Mouse (Mus musculus) liver, embryonic 13.5 days (tissue): ENCODE measurements around the gene Gm1123. TPM values are rescaled to one million over a fixed set of nuclear protein-coding genes. Genes with fewer than 3 reads are reported as not detected.

Experiments
- ATAC-seq: fragments of 200-750 bp; cut with Nextera tagmentation; 2 replicates; pipeline ENCODE4 v1.8.0; 2017; ENCODE audit warnings: low read depth, mild to moderate bottlenecking, moderate number of reproducible peaks, moderate library complexity
- DNase-seq: peaks from one replicate; pipeline ENCODE4 v3.0.0; 2022
- H3K27ac ChIP-seq: fragments of 300-500 bp; sonication (generic); 2 replicates; pipeline ENCODE4 v1.5.1; 2015; ENCODE audit warnings: moderate library complexity, mild to moderate bottlenecking, inconsistent platforms
- H3K27me3 ChIP-seq: fragments of 300-500 bp; sonication (generic); 2 replicates; pipeline ENCODE4 v1.6.1; 2015; ENCODE audit warnings: mild to moderate bottlenecking, inconsistent platforms
- H3K36me3 ChIP-seq: fragments of 300-500 bp; sonication (generic); 2 replicates; pipeline ENCODE4 v1.6.1; 2015; ENCODE audit warnings: mild to moderate bottlenecking, inconsistent platforms
- H3K4me1 ChIP-seq: fragments of 300-500 bp; sonication (generic); replicated peaks from 2 replicates; pipeline ENCODE4 v1.6.1; 2015; ENCODE audit warnings: inconsistent platforms
- H3K4me2 ChIP-seq: fragments of 300-500 bp; sonication (generic); 2 replicates; pipeline ENCODE4 v1.6.1; 2015; ENCODE audit warnings: inconsistent platforms, mild to moderate bottlenecking, moderate library complexity
- H3K4me3 ChIP-seq: fragments of 300-500 bp; sonication (generic); replicated peaks from 2 replicates; pipeline ENCODE4 v1.5.1; 2015; ENCODE audit warnings: mild to moderate bottlenecking, inconsistent platforms
- H3K9ac ChIP-seq: fragments of 300-500 bp; sonication (generic); 2 replicates; pipeline ENCODE4 v1.6.1; 2015; ENCODE audit warnings: mild to moderate bottlenecking, inconsistent platforms
- H3K9me3 ChIP-seq: fragments of 300-500 bp; sonication (generic); replicated peaks from 2 replicates; pipeline ENCODE4 v1.6.1; 2016; ENCODE audit warnings: inconsistent platforms
- WGBS: fragments of 180-500 bp; shearing (Covaris S2); methylation state at CpG from one replicate; pipeline ENCODE4 v1.1.7; 2015; ENCODE audit not compliant: insufficient replicate concordance; 5-methylcytosine and 5-hydroxymethylcytosine counted together
- polyA plus RNA-seq: library from polyadenylated mRNA; unstranded; fragments of >200 nt; fragmentation: Nextera tagmentation; extraction: Ambion mirVana; gene quantifications from 2 replicates; pipeline ENCODE4 v1.2.1, GENCODE M21; 2015

Gm1123 gene
- polyA plus RNA-seq: not detected in 2 replicates

DNA sequence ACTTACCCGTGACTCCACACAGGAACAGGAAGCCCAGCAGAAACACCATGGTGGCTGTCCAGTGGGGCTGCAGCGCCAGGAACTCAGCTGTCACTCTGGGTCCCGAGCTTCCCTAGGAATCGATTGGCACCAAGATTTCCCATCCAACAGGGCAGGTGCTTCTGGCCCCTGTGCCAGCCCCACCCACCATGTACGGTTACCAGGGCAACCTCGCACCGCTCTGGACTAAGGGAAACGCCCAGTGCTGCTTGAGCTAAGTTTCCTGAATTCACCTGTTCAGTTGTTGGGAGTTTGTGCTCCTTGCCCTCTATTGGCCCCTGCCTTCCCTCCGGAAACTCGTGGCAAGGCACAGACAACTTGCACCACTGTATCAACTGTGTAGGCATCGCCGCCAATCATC is at the start of gene Gm1123:
TSS of gene Gm1123 (minus strand) at position 141 of the 400 bp plus-strand sequence.
- no peak within 1 kb of the TSS for H3K27ac ChIP-seq
- no peak within 1 kb of the TSS for H3K4me3 ChIP-seq
- no peak for DNase-seq
- 82% methylated on average over 12 of the region's 12 CpGs for WGBS
- H3K4me2 ChIP-seq: no peak within 1 kb of the TSS
- peaks cover 7% of the 10 kb centered on the region; the same call in 1 of the 2 replicates for H3K4me1 ChIP-seq
- H3K9me3 ChIP-seq: no peaks in the 10 kb centered on the region
- peaks cover 42% of the 10 kb centered on the region for H3K36me3 ChIP-seq
- no peaks in the 10 kb centered on the region for H3K27me3 ChIP-seq
- ATAC-seq: peak; percentile 29; the same call in 1 of the 2 replicates
- no peak within 1 kb of the TSS for H3K9ac ChIP-seq

DNA sequence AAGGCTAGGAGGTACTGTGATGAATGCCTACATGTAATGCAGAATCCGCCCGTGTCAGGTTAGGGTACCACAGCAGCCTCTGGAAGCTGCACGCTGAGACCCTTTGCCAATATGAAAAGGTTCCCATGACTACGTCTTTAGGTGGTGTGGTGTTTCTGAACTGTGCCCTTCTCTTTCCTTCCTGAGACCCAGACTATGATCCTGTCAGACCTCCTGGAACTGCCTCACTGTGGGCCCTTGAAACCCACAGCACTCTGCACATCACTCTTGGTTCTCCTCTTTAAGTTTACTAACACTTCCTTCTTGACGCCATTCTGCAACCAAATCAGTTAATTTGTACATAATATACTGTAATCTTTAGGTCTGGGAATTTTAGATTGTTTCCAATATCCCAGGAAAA is 46.2 kb upstream of the Gm1123 start:
- Histone ChIP-seq H3K4me1 (no peaks in the 10 kb centered on the region), H3K27me3 (no peaks in the 10 kb centered on the region), H3K27ac (no peak overlapping the region), H3K4me2 (no peak overlapping the region), H3K9ac (no peak overlapping the region), H3K4me3 (no peak overlapping the region), H3K9me3 (no peaks in the 10 kb centered on the region), H3K36me3 (peaks cover 32% of the 10 kb centered on the region)
- DNase-seq (no peak), ATAC-seq (no peak)
- 79% methylated on average over 5 of the region's 5 CpGs for WGBS

DNA sequence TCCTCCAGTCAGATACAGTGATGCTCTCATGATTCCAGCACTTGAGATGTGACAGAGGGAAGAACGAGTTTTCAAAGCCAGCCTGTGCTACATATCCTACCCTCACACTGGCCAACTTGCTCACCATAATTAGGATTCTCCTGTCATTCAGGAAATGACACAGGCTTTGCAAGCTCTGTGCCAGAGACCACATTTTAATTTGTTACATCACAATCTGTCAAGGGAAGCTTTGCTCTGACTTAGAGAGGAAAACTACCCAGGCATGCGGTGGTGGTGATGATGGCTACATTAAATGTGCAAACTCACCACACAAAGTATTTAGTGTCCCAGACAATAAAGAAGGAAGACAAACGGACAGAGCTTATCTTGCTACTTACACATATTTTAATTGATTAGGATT is 45.8 kb upstream of the Gm1123 start:
- no peak overlapping the region for H3K4me3 ChIP-seq
- ATAC-seq (no peak), DNase-seq (no peak)
- H3K9me3 ChIP-seq: no peaks in the 10 kb centered on the region
- H3K4me1 ChIP-seq: no peaks in the 10 kb centered on the region
- no peak overlapping the region for H3K27ac ChIP-seq
- WGBS: 58% methylated on average over 3 of the region's 3 CpGs
- H3K36me3 ChIP-seq: peaks cover 32% of the 10 kb centered on the region
- no peak overlapping the region for H3K4me2 ChIP-seq
- no peaks in the 10 kb centered on the region for H3K27me3 ChIP-seq
- no peak overlapping the region for H3K9ac ChIP-seq

DNA sequence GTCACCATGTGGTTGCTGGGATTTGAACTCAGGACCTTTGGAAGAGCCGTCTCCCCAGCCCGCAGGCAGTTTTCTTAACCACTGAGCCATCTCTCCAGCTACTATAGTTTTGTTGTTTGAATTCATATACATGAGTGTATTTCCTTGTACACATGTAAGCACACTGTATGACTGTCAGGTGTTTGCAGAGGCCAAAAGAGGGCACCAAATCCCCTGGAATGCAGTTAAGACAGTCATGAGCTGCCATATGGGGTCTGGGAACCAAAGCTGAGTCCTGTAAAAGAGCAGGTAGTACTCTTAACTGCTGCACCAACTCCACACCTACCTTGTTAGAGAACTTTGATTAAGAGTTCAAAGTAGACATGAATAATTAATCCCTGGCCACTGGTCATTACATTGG is 45.1 kb upstream of the Gm1123 start:
- H3K27ac ChIP-seq: no peak overlapping the region
- no peak overlapping the region for H3K9ac ChIP-seq
- peaks cover 25% of the 10 kb centered on the region for H3K36me3 ChIP-seq
- no peak overlapping the region for H3K4me3 ChIP-seq
- WGBS: 87% methylated on average over 2 of the region's 2 CpGs
- H3K9me3 ChIP-seq: no peaks in the 10 kb centered on the region
- no peaks in the 10 kb centered on the region for H3K4me1 ChIP-seq
- no peaks in the 10 kb centered on the region for H3K27me3 ChIP-seq
- no peak overlapping the region for H3K4me2 ChIP-seq
- ATAC-seq (no peak), DNase-seq (no peak)

DNA sequence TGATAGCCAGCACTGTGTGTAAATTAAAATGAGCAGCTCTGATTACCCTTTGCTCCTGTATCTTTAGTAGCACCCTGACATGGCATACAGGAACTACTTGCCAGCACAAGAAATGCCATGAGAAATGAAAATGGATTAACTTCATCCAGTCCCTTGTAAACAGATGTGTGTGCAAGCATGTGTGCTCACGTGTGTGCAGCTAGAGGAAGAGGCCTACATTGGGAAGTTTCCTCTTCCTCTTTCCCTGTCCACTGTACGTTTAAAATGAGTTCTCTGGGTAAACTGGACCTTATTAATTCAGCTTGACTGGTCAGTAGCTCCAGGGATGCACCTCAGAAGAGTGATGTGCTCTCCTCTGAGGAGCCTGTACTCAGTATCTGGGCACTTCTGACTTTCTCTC is 38.9 kb upstream of the Gm1123 start:
- WGBS: 40% methylated on average over 2 of the region's 2 CpGs
- no peak for DNase-seq
- no peak overlapping the region for H3K4me2 ChIP-seq
- ATAC-seq: no peak
- H3K4me3 ChIP-seq: no peak overlapping the region
- no peak overlapping the region for H3K9ac ChIP-seq
- H3K4me1 ChIP-seq: no peaks in the 10 kb centered on the region
- no peaks in the 10 kb centered on the region for H3K27me3 ChIP-seq
- no peaks in the 10 kb centered on the region for H3K9me3 ChIP-seq
- H3K27ac ChIP-seq: no peak overlapping the region
- H3K36me3 ChIP-seq: peaks cover 22% of the 10 kb centered on the region

DNA sequence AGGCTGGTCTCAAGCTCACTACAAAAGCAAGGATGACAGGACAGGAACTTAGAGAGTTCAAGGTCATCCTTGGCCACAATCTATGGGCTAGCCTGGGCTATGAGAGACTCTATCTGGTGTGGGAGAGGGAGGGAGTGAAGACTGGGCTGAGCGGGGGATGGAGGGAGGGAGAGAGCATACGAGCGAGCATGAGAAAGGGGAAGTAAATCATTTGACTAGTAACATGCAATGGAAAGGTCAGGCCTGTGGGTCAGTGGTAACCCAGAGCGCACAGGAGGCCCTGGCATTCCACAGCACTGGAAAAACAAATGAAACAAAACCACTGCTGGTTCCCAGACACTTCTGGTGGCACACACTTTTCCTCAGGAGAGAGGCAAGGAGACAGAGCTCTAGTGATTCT is 37.0 kb upstream of the Gm1123 start:
- Histone ChIP-seq H3K4me2 (no peak overlapping the region), H3K4me3 (no peak overlapping the region), H3K27ac (no peak overlapping the region), H3K36me3 (peaks cover 38% of the 10 kb centered on the region), H3K4me1 (no peaks in the 10 kb centered on the region), H3K27me3 (no peaks in the 10 kb centered on the region), H3K9ac (no peak overlapping the region), H3K9me3 (no peaks in the 10 kb centered on the region)
- no peak for ATAC-seq
- WGBS: 51% methylated on average over 4 of the region's 4 CpGs
- DNase-seq: no peak

DNA sequence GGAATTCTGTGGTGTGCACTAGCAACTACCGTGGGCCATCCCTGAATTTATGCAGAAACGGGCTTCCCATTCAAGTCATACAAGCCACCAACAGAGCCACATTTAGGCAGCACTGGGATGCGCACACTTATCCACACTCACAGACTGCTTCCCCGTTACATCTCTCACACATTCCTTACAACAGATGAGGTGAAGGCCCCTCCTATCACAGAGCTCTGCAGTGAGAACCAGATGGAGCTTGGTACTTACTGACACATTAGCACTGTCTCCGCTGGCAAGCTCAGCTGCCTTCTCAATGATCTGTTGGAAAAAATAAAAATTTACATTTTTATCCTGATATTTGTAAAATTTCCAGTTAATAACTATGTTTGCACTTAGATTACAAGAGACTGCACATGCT is 29.8 kb upstream of the Gm1123 start:
- 86% methylated on average over 5 of the region's 5 CpGs for WGBS
- H3K4me1 ChIP-seq: no peaks in the 10 kb centered on the region
- H3K9ac ChIP-seq: no peak overlapping the region
- H3K27ac ChIP-seq: no peak overlapping the region
- H3K4me2 ChIP-seq: no peak overlapping the region
- DNase-seq (no peak), ATAC-seq (no peak)
- H3K36me3 ChIP-seq: peaks cover 83% of the 10 kb centered on the region
- no peak overlapping the region for H3K4me3 ChIP-seq
- no peaks in the 10 kb centered on the region for H3K27me3 ChIP-seq
- no peaks in the 10 kb centered on the region for H3K9me3 ChIP-seq

DNA sequence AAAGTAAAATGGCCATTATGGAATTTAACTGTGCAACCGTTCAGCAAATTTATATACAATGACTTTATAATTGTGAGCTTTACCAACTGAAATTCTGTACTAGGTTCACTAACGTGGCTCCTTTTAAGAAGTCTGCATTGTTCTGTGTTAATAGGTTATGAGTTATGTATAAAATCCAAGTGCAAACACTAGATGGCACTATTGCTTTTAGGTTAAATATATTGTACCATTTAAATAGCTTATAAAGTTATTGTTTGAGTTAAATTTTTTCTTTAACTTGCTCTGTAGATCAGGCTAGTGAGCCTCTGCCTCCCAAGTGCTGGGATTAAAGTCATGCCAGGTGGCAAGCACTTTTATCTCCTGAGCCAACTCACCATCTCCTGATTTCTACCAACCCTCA is 28.7 kb upstream of the Gm1123 start:
- H3K4me3 ChIP-seq: no peak overlapping the region
- 59% methylated on average over 2 of the region's 2 CpGs for WGBS
- DNase-seq (no peak), ATAC-seq (no peak)
- H3K27me3 ChIP-seq: no peaks in the 10 kb centered on the region
- peaks cover 79% of the 10 kb centered on the region for H3K36me3 ChIP-seq
- H3K4me2 ChIP-seq: no peak overlapping the region
- H3K27ac ChIP-seq: no peak overlapping the region
- no peaks in the 10 kb centered on the region for H3K4me1 ChIP-seq
- H3K9me3 ChIP-seq: no peaks in the 10 kb centered on the region
- no peak overlapping the region for H3K9ac ChIP-seq

DNA sequence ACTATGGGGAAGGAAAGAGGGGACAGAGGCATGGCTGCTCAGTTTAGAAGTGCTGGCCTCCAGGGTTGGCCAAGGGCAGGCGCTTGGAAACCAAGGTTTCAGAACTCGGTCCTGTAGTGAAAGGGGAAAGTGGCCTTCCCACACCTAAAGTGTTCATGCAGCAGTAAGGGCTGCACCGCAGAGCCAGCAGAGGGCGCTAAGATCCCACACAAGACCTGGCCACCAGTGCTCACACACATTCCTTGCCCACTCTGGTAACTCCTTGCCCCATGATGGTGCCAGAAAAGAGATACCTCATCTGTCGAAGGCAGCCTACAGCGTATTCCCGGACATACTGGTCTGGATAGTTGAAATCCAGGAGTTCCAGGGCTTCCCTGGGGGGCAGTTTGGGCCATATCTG is 27.0 kb upstream of the Gm1123 start:
- Histone ChIP-seq H3K36me3 (peaks cover 68% of the 10 kb centered on the region), H3K9me3 (no peaks in the 10 kb centered on the region), H3K4me1 (no peaks in the 10 kb centered on the region), H3K9ac (no peak overlapping the region), H3K27me3 (no peaks in the 10 kb centered on the region), H3K4me2 (no peak overlapping the region), H3K4me3 (no peak overlapping the region), H3K27ac (no peak overlapping the region)
- WGBS: 39% methylated on average over 7 of the region's 7 CpGs
- ATAC-seq (peak; percentile 73), DNase-seq (peak; percentile 60)

DNA sequence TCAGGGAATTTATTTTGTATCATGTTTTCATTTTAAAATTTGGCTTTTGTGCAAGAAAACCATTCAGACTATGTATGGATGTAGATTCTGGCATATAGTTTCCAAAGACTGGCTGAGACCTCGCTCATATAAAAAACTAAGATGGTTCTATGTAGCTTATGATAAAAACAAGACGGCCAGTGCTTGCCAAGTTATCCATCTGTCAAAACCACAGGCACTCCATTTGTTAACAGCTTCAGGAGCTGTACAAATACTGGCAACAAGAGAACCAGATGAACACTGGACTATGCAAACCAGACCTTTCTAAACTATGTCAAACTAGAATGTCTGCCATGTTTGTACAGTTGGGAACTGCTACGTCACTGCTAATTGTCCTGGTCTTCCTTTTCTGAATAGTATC is 22.2 kb upstream of the Gm1123 start:
- Histone ChIP-seq H3K4me1 (no peaks in the 10 kb centered on the region), H3K27ac (no peak overlapping the region), H3K9me3 (no peaks in the 10 kb centered on the region), H3K36me3 (peaks cover 42% of the 10 kb centered on the region), H3K27me3 (no peaks in the 10 kb centered on the region), H3K4me2 (no peak overlapping the region), H3K4me3 (no peak overlapping the region), H3K9ac (no peak overlapping the region)
- DNase-seq (no peak), ATAC-seq (no peak)
- 77% methylated on average over 3 of the region's 3 CpGs for WGBS

DNA sequence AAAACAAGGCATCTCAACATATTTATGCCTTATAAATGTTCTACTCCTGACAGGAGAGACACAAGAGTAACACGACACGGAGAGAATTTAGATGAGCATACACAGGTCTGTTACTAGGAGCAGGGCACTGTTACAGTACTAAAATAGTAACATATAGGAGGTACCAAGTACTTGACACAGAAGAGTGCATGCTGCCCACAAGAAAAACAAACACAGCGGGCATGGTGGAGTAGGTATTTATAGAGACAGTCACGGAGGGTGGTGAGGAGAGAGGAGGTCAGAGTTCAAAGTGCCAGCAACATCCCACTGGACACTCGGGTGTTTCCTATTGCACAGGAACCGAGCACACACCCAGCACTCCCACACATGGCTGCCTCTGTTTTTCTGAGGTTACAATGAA is 14.2 kb upstream of the Gm1123 start:
- H3K4me3 ChIP-seq: no peak overlapping the region
- H3K4me1 ChIP-seq: no peaks in the 10 kb centered on the region
- H3K27me3 ChIP-seq: no peaks in the 10 kb centered on the region
- H3K27ac ChIP-seq: no peak overlapping the region
- 75% methylated on average over 6 of the region's 6 CpGs for WGBS
- ATAC-seq (no peak), DNase-seq (no peak)
- no peak overlapping the region for H3K4me2 ChIP-seq
- H3K9me3 ChIP-seq: no peaks in the 10 kb centered on the region
- H3K9ac ChIP-seq: no peak overlapping the region
- peaks cover 59% of the 10 kb centered on the region for H3K36me3 ChIP-seq

DNA sequence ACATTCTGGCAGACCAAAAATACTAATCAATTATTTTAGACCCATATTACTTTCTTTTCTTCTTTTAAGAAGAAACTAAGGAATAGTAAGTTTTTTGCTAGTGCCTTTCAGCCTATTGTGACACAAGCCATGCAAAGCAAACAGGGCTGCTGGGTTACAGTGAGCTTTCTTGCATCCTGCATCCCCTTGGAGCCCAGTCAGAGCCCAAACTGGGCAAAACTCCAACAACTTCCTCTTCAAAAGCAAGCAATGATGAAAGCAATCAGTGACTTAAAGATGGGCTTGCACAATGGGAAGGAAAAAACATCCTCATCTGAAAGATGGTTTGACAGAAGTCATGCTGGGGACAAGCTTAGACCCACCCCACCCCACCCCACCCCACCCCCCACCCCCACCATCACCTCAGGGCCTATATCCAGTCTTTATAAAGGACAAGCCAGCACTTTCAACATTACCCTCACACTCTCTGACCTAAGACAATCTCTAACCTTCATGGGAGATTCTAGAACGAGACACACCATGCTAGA is 13.3 kb upstream of the Gm1123 start:
- Histone ChIP-seq H3K36me3 (peaks cover 61% of the 10 kb centered on the region), H3K9ac (no peak overlapping the region), H3K4me2 (no peak overlapping the region), H3K4me3 (no peak overlapping the region), H3K4me1 (no peaks in the 10 kb centered on the region), H3K9me3 (no peaks in the 10 kb centered on the region), H3K27ac (no peak overlapping the region), H3K27me3 (no peaks in the 10 kb centered on the region)
- no peak for ATAC-seq
- 76% methylated on average over 1 of the region's 1 CpGs for WGBS
- no peak for DNase-seq
